Mouse (Mus musculus) embryo, embryonic 11 days (tissue): ENCODE measurements around the gene Serhl.
"Not testable (repeated sequence)": the region's sequence is repeated elsewhere in the genome, so short reads cannot be mapped to it uniquely, and the experiment has no call there.

ENCODE experiments used
- DNase-seq: peaks from one replicate; pipeline ENCODE4 v3.0.0-alpha.2; 2015

The Serhl gene

DNA sequence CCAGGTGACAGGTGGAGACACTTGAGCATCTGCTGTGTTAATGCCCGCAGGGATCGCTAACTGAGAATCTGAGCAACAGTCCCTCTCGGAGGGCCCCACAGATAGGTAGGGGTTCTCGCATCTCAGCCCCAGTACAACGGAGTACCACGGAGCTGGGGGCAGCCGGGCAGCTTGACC lies at the start of gene Serhl:
TSS of gene Serhl (plus strand) at position 78 of the 177 bp plus-strand sequence.
- DNase-seq: peak; percentile 14

DNA sequence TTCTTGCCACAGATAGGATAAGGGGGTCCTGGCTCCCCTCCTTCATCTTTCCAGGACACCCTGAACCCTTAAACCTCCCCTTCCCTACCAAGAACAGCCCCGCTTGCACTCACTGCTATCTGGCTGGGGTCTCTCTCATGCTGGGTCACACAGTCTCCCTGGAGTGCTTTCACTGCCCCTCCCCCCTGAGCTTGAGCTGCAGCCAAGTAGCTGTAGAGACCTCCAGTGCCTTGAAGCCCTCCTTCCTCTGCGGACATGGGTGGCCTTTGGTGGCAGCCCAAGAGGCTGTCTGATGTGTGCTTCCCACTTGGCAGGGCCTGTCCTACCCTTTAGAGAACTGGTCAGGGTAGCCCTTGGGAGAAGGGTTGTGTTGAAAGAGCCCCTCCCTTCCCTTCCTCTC lies 49.1 kb upstream of the Serhl start:
- DNase-seq: no peak

DNA sequence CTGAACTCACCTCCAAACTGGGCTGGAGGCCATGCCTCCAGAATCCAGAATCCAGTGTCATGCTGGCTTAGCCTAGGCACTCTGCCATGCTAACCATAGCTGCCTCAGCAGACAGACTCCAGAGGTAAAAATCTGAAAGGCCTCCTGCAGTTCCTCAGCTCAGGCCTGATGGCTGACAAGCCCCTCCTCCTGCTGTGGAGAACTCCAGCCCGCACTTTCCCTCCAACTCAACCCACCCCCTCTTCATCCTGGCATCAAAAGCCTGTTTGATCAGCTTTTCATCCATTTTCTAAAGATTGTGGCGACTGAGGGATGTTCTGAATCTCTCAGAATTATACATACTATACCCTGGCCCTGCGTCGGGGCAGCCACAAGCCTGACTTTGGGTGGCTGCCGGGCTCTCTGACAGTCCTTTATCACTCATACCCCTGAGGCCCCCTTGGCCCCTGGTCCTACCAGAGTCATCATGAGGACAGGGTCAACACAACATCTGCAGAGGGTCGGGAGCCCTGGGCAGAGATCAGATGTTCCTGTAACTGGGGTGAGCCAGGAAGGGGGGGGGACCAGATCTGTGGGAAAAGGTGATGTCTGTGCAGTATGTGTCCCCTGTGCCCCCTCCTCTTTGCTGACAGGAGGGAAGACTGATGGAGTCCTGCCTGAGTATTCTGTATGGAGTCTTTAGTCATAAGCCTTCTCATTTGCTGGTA lies 46.5 kb upstream of the Serhl start:
- peak; percentile 69 for DNase-seq

DNA sequence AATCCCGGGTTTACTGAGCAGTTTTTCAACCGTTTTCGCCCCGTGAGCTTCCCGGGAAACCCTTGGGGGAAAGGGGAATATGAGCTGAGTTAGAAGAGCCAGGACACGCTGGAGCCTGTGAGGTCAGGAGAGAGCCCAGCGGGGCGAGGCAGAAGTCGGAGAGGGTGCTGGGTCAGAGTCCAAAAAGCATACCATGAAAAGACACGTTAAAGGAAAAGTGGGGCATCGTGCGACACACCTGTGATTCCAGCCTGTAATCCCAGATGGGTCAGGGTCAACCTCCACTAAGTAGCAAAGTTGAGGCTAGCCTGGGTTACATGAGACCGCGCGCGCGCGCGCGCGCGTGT lies 46.0 kb upstream of the Serhl start:
- DNase-seq: no peak

DNA sequence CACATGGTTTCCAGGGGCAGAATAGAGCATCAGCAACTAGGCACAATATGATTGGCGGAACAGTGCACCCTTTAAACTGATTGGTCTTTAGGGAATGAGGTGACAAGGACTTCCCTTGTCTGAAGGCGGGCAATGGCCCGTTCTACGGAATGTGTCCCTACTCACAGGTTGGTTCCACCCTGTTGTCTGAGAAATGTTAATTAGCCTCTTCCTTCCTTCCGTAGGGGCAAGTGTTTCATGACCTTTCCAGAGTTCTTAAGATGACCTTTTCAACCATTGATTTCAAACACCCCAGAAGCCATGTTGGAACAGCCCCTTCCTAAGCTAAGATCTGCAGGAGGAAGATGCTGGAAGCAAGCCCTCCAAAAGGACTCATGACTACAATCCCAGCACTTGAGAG lies 43.7 kb upstream of the Serhl start:
- not testable (repeated sequence) for DNase-seq

DNA sequence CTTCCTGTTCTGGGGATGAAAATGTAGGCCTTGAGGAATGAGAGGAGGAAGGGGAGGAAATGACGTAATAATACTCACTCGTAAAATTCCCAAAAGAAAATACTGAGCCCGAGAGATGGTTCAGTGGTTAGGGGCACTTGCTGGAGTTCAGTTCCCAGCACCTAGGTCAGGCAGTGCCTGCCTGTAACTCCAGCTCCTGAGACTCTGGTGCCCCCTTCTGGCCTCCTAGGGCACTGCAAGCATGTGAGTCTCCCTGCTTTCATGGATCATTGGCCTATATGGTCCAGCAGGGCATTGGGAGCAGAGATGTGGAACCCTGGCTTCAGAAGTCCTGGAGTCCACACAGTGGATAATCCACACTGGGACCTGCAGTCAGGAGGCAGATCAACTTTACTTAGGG lies 43.0 kb upstream of the Serhl start:
- no peak for DNase-seq

DNA sequence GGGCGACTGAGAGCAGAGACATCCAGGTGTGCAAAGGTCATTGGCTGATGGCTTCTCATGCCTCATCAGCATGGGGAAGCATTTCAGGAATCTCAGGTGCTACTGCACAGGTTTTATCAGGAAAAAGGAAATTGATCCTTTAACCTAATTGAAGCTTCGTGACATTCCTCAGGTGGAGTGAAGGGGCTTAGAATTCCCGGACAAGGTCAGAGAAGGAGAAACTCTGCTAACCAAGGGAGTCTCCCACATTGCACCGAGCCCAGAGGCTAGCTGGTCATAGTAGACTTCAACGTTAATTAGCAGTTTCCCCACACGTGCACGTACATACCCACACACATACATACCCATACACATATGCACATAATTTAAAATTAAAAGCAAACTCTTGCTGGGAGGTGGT lies 42.6 kb upstream of the Serhl start:
- DNase-seq: no peak

DNA sequence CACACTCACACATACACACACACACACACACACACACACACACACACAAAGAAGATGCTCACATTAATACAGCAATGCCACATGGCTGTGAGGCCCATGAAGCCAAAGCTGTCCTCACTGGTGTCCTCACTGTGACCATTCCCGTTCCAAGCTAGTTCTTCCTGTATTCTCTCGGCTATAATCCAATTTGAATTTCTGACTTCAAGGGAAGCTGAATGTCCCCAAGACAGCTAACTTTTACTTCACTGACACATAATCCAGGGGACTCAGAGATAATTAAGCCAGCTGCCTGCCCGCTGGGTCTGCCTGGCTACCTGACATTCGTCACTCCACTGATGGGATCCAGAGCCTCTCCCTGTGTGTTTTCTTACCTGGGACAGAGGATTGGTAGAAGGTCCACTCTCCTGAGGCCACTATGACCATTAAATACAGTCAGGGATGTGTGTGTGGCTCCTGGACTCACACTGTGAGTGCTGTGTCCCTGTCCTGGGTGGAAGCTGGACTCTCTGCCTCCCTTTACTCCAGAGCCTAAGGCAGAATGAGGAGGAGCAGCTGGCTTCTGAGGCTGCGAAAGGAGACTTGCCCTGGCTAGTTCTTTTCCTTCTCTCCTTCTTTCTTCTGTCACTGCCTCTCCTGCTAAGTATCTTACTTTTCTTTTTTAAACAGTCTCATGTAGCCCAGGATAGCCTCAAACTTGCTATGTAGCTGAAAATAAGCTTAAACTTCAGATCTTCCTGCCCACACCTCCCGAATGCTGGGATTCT lies 36.8 kb upstream of the Serhl start:
- no peak for DNase-seq

DNA sequence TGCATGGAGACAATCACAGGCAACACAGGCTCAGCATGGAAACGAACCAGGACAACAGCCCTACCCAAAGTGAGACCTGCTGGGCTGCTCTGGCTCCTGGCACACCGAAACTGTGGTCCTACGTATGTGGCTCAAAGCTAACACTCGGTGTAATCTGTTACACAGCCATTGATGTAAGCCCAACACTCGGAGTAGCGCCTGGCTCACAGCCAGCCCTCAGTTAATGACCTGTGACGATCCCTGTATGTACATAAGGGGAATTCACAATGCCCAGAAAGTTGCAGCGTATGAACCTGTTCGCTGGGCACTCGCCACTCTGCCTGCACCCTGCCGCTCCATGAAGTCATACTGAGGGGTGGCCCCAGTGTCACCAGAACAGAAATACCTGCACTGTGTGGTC lies 36.0 kb upstream of the Serhl start:
- DNase-seq: no peak

DNA sequence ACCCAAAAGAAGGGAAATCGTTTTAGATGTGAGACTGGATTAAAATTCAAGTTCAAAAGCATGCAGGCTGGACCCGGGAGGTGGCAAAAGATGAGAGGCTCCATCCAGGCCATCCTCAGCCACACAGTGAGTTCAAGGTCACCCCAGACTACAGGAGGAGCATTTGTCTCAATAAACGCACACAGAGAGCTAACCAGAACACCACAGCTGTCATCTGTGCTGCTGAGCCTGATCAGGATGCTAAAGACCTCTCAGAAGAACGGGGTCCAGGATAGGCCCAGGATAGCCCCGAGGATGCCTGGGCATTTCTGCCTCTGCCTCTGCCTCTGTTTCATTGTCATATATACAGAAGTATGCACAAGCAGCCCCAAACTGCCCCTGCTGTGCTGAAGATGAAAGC lies 33.7 kb upstream of the Serhl start:
- DNase-seq: no peak

DNA sequence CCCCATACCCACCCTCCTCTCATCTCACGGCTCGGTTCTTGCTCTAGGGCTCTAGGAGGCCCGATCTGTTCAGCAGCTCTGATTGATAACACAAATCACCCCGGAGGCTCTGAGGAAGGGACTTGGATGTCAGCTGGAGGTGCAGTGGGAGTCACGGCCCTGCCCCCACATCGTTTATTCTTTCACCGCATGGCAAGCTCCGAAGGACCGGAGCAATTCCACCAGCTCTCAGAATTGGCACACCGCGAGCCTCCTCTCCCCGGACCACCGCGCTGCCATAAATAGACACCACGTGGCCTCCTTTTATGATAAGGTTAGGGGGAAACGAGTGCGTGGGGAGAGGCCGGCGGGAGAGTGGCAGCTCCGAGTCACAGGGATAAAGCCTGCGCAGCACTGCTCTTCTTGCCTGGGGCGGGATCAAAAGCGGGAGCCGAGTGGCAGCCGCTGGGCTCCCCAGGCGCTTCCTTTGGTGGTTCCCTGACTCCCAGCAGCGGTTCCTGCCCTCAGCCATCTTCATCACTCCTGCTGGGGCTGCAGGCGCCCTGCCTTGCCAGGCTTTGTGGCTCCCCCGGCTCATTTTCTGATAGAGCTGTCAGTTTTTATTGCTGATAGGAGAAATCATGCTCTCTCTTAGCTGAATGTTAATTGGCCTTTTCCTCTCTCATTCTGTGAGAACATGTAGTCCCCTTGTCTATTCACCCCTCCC lies 32.8 kb upstream of the Serhl start:
- DNase-seq: peak; percentile 67

DNA sequence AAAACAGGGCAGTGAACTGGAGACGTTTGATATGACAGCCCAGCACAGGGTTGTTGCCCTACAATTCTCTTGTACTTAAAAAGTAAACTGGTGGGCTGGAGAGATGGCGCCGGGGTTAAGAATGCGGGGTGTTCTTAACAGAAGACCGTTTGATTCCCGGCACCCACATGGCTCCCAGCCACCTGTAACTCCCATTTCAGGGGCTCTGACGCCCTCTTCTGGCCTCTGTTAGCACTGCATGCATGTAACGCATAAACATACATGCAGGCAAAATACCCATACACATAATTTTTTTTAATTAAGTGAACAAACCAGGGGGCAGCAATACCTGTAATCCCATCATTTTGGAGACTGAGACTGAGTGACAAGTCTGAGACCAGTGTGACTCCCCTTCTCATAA lies 31.8 kb upstream of the Serhl start:
- no peak for DNase-seq

DNA sequence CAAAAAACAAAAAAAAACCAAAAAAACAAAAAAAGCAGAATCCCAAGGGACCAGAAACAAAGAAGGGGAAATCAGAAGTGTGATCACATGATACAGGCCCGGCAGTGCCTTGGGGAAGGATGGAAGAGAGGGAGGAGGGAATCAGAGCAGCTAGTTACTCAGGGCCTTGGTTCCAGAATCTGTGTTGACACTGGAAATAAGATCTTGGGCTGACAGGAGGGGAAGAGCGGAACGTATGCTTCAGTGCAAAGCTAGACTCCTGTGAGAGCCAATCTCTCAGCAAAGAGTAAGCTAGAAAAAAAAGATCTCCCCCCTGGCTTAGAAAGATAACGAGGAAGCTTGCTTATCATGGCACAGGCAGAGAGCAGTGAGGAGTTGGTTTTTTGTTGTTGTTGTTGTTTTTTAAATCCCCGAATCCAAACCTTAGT lies 30.1 kb upstream of the Serhl start:
- DNase-seq: peak; percentile 49

DNA sequence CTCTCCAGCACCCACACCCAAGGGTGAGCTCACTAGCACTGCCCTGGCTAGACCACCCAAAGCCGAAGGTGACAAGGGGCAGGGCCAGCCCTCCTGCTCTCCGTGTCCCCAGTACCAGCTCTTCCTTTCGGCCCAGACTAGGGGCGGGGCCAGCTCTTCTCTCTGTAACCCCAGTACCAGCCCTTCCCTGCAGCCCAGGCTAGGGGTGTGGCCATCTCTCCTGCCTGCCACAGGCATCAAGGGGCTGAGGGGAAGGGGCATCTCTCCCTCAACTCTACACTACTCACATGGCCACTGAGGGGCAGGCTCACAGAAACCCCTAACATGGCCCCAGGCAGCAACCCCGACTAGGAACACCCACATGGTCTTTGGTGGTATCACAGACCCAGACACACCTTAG lies 27.6 kb upstream of the Serhl start:
- peak; percentile 37 for DNase-seq

DNA sequence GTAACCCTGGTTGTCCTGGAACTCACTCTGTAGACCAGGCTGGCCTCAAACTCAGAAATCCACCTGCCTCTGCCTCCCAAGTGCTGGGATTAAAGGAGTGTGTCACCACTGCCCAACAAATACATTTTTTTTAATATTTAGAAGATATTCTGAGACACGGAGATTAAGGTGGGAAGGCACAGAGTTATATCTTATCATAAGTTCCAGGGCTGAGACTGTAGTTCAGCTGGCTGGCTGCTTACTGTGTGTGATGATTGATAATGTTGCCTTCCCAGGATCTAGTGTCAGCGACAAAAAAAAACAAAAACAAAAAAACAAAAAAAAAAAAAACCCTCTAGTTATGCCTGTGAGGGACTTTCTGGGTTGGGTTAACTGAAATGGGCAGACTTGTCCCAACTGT lies 26.7 kb upstream of the Serhl start:
- DNase-seq: not testable (repeated sequence)

DNA sequence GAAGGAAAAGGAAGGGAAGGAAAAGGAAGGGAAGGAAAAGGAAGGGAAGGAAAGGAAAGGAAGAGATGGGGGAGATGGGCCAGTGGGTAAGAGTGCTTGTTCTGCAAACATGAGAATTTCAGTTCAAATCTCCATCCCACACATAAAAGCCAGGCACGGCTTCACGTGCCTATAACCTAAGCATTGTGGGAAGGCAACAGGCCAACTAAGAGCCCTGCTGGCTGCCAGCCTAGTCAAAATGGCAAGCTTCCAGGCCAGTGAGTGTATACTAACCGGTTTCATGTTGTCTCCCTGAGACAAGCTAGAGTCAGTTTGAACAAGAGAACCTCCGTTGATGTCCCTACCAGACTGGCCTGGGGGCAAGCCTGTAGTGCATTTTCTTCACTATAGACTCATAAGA lies 23.8 kb upstream of the Serhl start:
- DNase-seq: no peak

DNA sequence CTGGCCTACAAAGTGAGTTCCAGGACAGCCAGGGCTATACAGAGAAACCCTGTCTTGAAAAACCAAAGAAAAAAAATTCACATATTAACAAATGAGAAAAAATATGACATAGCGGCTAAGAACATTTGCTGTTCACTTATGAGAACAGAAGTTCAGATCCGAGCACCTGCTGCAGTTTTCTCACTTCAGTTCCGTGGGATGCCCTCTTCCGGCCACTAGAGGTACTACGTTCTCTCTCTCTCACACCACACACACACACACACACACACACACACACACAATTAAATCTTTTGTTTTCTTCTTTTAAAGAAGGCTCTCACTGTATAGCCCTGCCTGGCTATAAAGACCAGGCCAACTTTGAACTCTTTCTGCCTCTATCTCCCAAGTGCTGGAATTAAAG lies 21.0 kb upstream of the Serhl start:
- no peak for DNase-seq

DNA sequence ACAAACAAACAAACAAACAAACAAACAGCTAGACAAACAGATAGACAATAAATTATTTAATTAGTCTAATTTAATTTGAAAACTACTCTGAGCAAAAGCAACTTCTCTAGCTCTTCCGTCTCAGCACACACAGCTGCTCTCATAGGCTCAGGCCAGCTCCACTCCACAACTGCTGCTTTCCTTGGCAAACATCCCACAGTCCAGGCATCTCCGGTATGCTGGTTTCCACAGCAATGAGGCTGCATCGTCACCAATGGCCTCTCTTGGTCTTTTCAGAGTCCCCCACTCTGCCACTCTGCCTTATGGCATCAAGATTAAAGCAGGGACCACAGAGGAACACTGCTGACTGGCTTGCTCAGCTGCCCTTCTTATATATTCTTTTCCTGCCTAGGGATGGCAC lies 18.4 kb upstream of the Serhl start:
- no peak for DNase-seq

DNA sequence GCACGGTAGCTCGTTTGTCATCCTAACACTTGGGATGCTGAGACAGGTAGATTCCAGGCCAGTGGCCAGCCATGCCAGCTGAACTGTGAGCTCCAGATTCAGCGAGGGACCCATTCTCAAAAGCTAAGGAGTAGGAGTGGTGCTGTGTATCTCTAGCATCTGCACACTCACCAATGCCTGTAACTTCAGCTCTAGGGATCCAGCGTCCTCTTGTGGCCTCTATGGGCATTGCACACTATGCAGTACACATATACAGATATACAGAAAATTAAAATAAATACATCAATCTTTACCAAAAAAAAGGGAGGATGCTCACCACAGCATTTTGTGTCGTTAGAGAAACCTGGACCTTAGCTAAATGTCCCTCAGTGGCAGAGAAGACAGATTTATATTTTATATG lies 17.6 kb upstream of the Serhl start:
- no peak for DNase-seq

DNA sequence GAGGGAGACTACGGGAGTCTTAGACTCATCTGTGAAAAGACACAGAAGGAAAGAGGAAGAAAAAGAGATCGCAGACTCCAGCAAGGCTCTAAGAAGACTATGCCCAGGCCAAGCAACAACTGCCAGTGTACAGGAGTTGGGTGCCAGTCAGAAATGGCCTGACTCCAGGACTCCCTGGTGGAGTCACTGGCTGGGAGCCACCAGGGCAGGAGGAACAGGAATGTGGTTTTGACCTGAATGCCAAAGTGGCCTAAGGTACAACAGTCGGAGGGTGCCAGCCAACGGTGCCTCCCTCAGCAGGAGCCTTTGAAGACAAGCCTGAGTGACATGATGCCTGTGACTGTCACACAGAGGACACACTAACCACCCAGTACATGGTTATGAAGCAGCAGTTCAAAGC lies 15.1 kb upstream of the Serhl start:
- DNase-seq: no peak

DNA sequence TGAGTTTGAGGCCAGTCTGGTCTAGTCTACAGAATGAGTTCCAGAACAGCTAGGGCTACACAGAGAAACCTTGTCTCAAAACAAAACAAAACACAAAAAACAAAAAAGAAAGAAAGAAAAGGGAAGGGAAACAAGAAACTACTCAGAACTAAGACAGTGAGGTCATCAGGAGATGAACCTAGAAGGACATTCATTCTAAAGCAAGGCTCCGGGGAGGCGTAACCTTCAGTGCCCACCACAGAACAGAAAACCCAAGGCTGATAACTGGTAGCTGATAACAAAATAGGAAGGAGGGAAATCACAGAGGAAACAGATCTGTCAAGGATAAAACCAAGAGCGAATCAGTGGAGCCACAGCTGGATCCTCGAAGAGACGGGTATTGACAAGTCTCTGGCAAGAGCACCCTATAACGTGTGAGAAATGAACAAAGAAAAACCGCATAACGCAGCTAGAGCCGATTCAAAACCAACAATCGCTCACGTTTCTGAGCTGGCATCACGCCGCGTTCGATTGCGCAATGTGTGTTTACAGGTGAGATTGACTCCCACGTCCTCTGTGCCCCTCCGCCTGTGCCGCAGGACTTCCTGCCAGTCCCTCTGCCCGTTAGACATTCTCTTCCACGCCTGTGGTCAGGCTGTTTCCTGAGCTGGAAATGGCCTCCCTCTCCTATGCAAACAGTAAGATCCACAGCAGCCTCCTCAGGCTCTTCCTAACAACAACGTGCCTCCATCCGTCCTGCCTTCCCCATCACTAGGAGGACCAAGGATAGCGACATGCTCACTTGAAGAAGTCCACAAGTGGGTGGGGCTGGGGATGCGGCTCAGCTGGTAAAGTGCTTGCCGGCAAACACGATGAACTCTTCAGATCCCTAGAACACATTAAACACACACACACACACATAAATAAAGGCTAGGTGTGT lies 13.4 kb upstream of the Serhl start:
- no peak for DNase-seq

DNA sequence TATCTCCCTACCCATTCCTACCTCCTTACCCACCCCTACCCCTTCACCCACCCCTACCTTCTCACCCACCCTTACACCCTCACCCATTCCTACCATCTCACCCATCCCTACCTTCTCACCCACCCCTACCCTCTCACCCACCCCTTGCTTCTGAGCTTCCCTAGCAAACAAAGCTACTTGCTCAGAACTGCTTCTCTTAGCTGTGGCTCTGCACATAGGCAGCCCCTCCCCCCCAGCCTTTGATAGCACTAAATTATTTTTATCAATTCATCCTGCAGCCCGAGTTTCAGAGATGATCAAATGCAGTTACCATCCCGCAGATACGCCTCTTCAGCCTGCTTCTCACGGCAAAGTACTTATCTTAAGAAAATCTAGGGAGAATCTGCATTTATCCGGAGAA lies 5.8 kb upstream of the Serhl start:
- DNase-seq: no peak

DNA sequence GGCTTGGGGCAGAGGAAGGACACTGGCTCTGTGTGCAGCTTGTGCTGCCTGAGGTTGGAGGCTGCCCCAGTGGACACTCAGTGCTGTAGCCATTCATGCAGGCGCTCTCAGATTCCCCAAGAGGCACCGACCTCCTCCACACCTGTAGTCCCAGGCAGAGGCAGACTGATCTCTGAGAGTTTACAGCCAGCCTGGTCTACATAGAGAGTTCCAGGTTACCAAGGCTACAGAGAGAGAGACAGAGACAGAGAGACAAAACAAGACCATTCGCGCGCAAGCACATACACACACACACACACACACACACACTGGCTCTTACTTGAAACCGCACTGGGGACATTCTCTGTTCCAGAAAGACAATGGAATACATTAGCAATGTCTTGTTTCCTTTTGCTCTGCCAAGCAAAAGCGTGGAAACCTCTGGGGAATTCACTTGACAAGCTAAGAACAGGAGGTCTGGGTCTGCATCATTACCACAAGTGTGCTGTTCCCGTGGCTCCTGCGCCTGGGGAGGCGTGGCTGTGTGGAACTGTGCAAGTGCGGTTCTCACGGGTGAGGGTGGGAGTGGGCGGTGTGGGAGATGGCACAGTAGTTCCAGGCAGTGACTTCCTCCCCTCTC lies 5.2 kb upstream of the Serhl start:
- DNase-seq: peak; percentile 53
